Mouse (Mus musculus) olfactory bulb, adult 2 months (tissue): ENCODE measurements around the gene Rccd1.

ENCODE experiments used
- CTCF ChIP-seq: fragments of 200-500 bp; IDR thresholded peaks from 2 replicates; pipeline ENCODE4 v1.5.1; 2012; ENCODE audit warnings: low read depth, mild to moderate bottlenecking, low read length, moderate library complexity; ENCODE audit not compliant: insufficient read depth
- POLR2A ChIP-seq: fragments of 200-500 bp; IDR thresholded peaks from 2 replicates; pipeline ENCODE4 v1.6.1; 2012; ENCODE audit warnings: mild to moderate bottlenecking, low read depth, low read length, moderate library complexity; ENCODE audit not compliant: insufficient read depth

DNA sequence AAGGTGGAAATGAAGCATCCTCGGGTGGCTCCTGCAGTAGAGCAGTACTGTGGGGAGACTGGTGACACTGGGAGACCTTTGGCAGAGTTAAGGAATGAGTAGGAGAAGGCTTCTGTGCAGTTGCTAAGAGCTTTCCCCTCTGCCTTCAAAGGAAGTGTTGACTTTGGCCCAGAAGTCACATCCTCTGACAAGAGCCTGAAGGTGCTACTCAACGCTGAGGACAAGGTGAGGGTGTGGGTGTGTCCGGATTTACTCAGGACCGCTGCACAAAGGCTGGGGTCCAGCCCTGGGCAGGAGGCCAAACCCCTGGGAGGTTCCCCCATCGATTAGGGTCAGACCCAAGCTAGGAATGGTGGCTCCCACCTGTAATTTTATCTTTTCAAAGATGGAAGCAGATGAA lies 39.9 kb downstream of the Rccd1 start:
- TF ChIP-seq CTCF, result no peak
- no peak for TF ChIP-seq POLR2A
